Mouse (Mus musculus): ENCODE data around the gene Gas7. TPM values are rescaled to one million over a fixed set of nuclear protein-coding genes. Genes with fewer than 3 reads are reported as not detected.

The Gas7 gene
- total RNA-seq, 1 experiment, result 2.4 TPM

DNA sequence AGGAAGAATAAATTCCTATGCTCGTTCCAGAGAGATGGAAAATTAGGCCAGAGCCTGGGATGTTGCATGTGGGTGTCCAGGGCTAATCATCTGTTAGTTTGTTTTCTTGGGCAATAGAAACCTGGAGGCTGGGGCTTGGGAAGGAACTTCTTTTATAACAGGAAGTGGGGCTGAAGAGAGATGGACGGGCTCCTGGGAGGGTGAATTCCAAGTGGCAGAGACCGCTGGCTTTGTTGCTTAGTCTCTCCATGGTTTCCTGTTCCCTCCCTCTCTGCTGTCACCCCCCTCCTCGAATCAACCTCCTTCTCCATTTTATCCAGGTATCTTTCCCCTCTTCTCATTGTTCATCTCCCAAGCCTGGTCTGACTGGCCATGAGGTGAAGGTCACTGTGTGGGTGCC lies 181.0 kb downstream of the Gas7 start:
- Histone ChIP-seq H3K36me3 (ENCODE audit: control insufficient read depth, insufficient read depth, low read length, poor library complexity, severe bottlenecking) (no peaks in the 10 kb centered on the region), H3K4me1 (ENCODE audit: control insufficient read depth in 2 of 2, insufficient read depth in 2 of 2, low read length in 2 of 2, poor library complexity in 1 of 2) (0 out of 4 replicates have a peak, but pooled peaks cover 0 to 3% of the 10 kb centered on the region in 2 experiments), H3K4me3 (ENCODE audit: insufficient read depth in 1 of 2, low read depth in 1 of 2, low read length in 2 of 2, poor library complexity in 1 of 2, severe bottlenecking in 1 of 2) (no peak overlapping the region), H3K9ac (ENCODE audit: insufficient read depth, low read depth, low read length, poor library complexity, severe bottlenecking) (no peak overlapping the region), H3K9me3 (ENCODE audit: control insufficient read depth, insufficient read depth, low read depth, low read length) (no peaks in the 10 kb centered on the region), H3K27ac (ENCODE audit: insufficient read depth, low read depth, low read length, poor library complexity, severe bottlenecking) (no peak overlapping the region)
- in situ Hi-C loops (cut with MboI; ENCODE audit: low sequenced_read_pairs in 2 of 2, unreplicated experiment in 2 of 2), result no loop called here
- no peak for TF ChIP-seq CHD2 (IDR thresholded peaks at IDR 0.05; ENCODE audit: low read depth, low read length)
- no peak for TF ChIP-seq ZC3H11A (IDR thresholded peaks at IDR 0.05; ENCODE audit: borderline replicate concordance, low read depth, low read length)
- TF ChIP-seq HCFC1 (IDR thresholded peaks at IDR 0.05; ENCODE audit: borderline replicate concordance, insufficient read depth, low read length), result no peak
- TF ChIP-seq ZNF384 (IDR thresholded peaks at IDR 0.05; ENCODE audit: low read depth, low read length), result no peak
- no peak for TF ChIP-seq MAFK (IDR thresholded peaks at IDR 0.05; ENCODE audit: insufficient read depth, low read depth, low read length)
- DNase-seq (ENCODE audit: low read depth, low spot score), result no peak

DNA sequence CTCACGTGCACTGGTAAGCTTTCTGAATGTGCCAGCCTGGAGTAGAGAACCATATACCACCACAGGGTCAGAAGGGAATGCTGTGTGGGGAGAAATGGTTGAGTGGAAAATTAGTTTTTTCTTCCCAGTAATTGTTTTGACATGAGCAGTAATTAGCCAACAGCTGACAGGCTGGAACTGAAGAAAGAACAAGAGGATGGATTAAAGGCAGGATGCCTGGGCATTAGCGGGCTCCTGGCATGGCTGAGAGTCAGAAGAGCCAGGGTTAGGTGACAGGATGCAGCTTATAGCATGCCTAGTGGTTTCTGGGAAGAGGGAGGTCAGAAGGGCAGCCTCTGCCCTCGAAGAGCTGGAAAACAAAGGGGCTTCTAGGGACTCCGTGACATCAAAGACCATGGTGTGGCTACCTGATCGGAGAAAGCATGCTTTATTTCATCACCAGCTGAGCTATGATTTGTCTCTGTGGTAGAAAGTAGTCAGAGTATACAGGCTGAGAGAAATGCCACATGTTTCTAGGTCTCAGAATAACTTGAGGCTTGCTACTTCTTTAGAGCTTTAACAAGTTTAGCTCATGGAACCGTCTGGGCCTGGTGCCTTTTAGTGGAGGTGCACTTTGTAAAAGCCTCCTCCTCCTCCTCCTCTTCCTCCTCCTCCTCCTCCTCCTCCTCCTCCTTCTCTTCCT lies 181.8 kb downstream of the Gas7 start:
- no peak for DNase-seq (ENCODE audit: low read depth, low spot score)
- no peak overlapping the region for H3K27ac ChIP-seq (ENCODE audit: insufficient read depth, low read depth, low read length, poor library complexity, severe bottlenecking)
- no peak overlapping the region for H3K9ac ChIP-seq (ENCODE audit: insufficient read depth, low read depth, low read length, poor library complexity, severe bottlenecking)
- H3K4me1 ChIP-seq (ENCODE audit: control insufficient read depth in 2 of 2, insufficient read depth in 2 of 2, low read length in 2 of 2, poor library complexity in 1 of 2), result 0 out of 4 replicates have a peak, but pooled peaks cover 0 to 3% of the 10 kb centered on the region in 2 experiments
- no peak for TF ChIP-seq HCFC1 (IDR thresholded peaks at IDR 0.05; ENCODE audit: borderline replicate concordance, insufficient read depth, low read length)
- in situ Hi-C loops (cut with MboI; ENCODE audit: low sequenced_read_pairs in 2 of 2, unreplicated experiment in 2 of 2), result no loop called here
- no peaks in the 10 kb centered on the region for H3K9me3 ChIP-seq (ENCODE audit: control insufficient read depth, insufficient read depth, low read depth, low read length)
- no peak overlapping the region for H3K4me3 ChIP-seq (ENCODE audit: insufficient read depth in 1 of 2, low read depth in 1 of 2, low read length in 2 of 2, poor library complexity in 1 of 2, severe bottlenecking in 1 of 2)
- no peaks in the 10 kb centered on the region for H3K36me3 ChIP-seq (ENCODE audit: control insufficient read depth, insufficient read depth, low read length, poor library complexity, severe bottlenecking)

DNA sequence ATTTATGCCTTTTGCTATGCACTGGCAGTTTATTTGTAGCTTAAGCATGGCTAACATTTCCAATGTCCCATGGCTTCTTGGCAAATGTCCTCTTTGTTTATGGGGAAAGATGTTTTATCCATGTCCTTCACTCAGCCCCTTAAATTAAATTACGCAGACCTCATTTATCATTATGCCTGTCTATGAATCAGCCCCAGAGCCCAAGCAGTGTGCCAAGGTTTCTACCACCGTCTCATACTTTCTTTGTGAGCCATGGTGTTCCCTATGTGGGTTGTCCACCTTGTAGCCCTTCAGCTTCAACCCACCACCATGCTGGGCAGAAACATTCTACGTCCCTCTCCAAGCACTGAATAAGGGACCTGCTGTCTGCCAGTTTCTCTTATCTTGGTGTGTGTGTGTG lies 183.2 kb downstream of the Gas7 start:
- H3K4me3 ChIP-seq (ENCODE audit: insufficient read depth in 1 of 2, low read depth in 1 of 2, low read length in 2 of 2, poor library complexity in 1 of 2, severe bottlenecking in 1 of 2), result no peak overlapping the region
- DNase-seq (ENCODE audit: low read depth, low spot score), result no peak
- no peak overlapping the region for H3K9ac ChIP-seq (ENCODE audit: insufficient read depth, low read depth, low read length, poor library complexity, severe bottlenecking)
- TF ChIP-seq ZNF384 (IDR thresholded peaks at IDR 0.05; ENCODE audit: low read depth, low read length) (no peak), ZC3H11A (IDR thresholded peaks at IDR 0.05; ENCODE audit: borderline replicate concordance, low read depth, low read length) (no peak), CHD2 (IDR thresholded peaks at IDR 0.05; ENCODE audit: low read depth, low read length) (no peak), MAFK (IDR thresholded peaks at IDR 0.05; ENCODE audit: insufficient read depth, low read depth, low read length) (no peak), HCFC1 (IDR thresholded peaks at IDR 0.05; ENCODE audit: borderline replicate concordance, insufficient read depth, low read length) (no peak)
- no peaks in the 10 kb centered on the region for H3K9me3 ChIP-seq (ENCODE audit: control insufficient read depth, insufficient read depth, low read depth, low read length)
- in situ Hi-C loops (cut with MboI; ENCODE audit: low sequenced_read_pairs in 2 of 2, unreplicated experiment in 2 of 2), result no loop called here
- no peak overlapping the region for H3K27ac ChIP-seq (ENCODE audit: insufficient read depth, low read depth, low read length, poor library complexity, severe bottlenecking)
- H3K36me3 ChIP-seq (ENCODE audit: control insufficient read depth, insufficient read depth, low read length, poor library complexity, severe bottlenecking), result no peaks in the 10 kb centered on the region
- H3K4me1 ChIP-seq (ENCODE audit: control insufficient read depth in 2 of 2, insufficient read depth in 2 of 2, low read length in 2 of 2, poor library complexity in 1 of 2), result 0 out of 4 replicates have a peak, but pooled peaks cover 0 to 3% of the 10 kb centered on the region in 2 experiments

DNA sequence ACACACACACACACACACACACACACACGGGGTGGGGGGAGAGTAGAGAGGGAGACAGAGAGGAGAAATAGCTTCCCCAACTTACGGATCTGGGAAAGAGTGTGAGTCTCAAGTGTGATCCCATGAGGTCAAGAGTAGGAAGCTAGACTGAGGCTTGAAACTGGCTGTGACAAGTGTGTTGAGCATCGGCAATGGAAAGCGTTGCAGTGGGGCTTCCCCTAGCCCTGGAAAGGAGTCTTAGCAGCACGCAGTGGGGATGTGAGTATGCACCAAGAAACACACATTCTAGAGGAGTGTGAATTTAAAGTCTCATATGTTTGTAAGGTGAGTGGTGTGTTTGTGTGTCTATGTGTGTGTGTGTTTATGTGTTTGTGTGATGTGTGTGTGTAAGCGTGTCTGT lies 185.1 kb downstream of the Gas7 start:
- Histone ChIP-seq H3K27ac (ENCODE audit: insufficient read depth, low read depth, low read length, poor library complexity, severe bottlenecking) (no peak overlapping the region), H3K4me3 (ENCODE audit: insufficient read depth in 1 of 2, low read depth in 1 of 2, low read length in 2 of 2, poor library complexity in 1 of 2, severe bottlenecking in 1 of 2) (no peak overlapping the region), H3K9me3 (ENCODE audit: control insufficient read depth, insufficient read depth, low read depth, low read length) (no peaks in the 10 kb centered on the region), H3K9ac (ENCODE audit: insufficient read depth, low read depth, low read length, poor library complexity, severe bottlenecking) (no peak overlapping the region), H3K36me3 (ENCODE audit: control insufficient read depth, insufficient read depth, low read length, poor library complexity, severe bottlenecking) (no peaks in the 10 kb centered on the region), H3K4me1 (ENCODE audit: control insufficient read depth in 2 of 2, insufficient read depth in 2 of 2, low read length in 2 of 2, poor library complexity in 1 of 2) (0 out of 4 replicates have a peak, but pooled peaks cover 0 to 3% of the 10 kb centered on the region in 2 experiments)
- no peak for DNase-seq (ENCODE audit: low read depth, low spot score)
- in situ Hi-C loops (cut with MboI; ENCODE audit: low sequenced_read_pairs in 2 of 2, unreplicated experiment in 2 of 2), result no loop called here
- TF ChIP-seq CHD2 (IDR thresholded peaks at IDR 0.05; ENCODE audit: low read depth, low read length), result no peak
- TF ChIP-seq HCFC1 (IDR thresholded peaks at IDR 0.05; ENCODE audit: borderline replicate concordance, insufficient read depth, low read length), result no peak
- no peak for TF ChIP-seq ZNF384 (IDR thresholded peaks at IDR 0.05; ENCODE audit: low read depth, low read length)
- TF ChIP-seq ZC3H11A (IDR thresholded peaks at IDR 0.05; ENCODE audit: borderline replicate concordance, low read depth, low read length), result no peak
- TF ChIP-seq MAFK (IDR thresholded peaks at IDR 0.05; ENCODE audit: insufficient read depth, low read depth, low read length), result no peak

Measured in ES-E14 (cell line).